Mouse (Mus musculus) heart, adult 8-10 months (tissue): Measurements from ENCODE around the gene Foxo3. TPM values are rescaled to one million over a fixed set of nuclear protein-coding genes. Genes with fewer than 3 reads are reported as not detected.
A peak's percentile ranks its signal among the peaks of the same experiment; 100 is the strongest.

Experiments
- DNase-seq: peaks from one replicate; pipeline ENCODE4 v3.0.0; 2022; ENCODE audit warnings: low spot score
- total RNA-seq, 4 experiments: library from RNA; stranded (reverse); gene quantifications; 2 replicates each; pipeline ENCODE4 v1.2.4; 2022

The Foxo3 gene
- total RNA-seq, result 10 to 100 TPM; 67.9 to 93.5 (median 80.4) TPM

- peak; percentile 90 for DNase-seq
Measured at GRCm38 (mm10) chr10:42276507-42277345, at the start of gene Foxo3. TSS of gene Foxo3 (minus strand) at chr10:42276755.

DNA sequence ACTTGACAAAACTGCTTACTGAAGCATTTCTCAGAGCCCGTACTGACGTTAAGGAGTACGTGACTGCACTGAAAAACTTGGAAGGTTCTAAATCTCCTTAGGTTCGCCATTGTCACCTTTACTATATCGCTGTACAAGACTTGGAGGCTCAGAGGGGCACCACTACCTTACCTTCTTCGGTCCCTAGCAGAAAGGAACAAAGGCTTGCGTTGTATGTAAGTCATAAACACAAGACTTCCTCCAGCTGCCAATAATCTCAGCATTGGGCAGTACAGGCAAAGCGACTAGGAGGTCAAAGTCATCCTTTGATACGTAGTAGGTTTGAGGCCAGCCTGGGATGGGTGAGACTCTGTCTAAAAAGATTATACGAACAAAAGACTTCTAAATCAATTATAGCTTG, 48.8 kb upstream of the Foxo3 start:
- no peak for DNase-seq

GRCm38 (mm10) chr10:42323978-42324377, 47.4 kb upstream of the Foxo3 start:
- no peak for DNase-seq

- DNase-seq, result no peak
Measured at GRCm38 (mm10) chr10:42313222-42313786, 36.7 kb upstream of the Foxo3 start.

DNA sequence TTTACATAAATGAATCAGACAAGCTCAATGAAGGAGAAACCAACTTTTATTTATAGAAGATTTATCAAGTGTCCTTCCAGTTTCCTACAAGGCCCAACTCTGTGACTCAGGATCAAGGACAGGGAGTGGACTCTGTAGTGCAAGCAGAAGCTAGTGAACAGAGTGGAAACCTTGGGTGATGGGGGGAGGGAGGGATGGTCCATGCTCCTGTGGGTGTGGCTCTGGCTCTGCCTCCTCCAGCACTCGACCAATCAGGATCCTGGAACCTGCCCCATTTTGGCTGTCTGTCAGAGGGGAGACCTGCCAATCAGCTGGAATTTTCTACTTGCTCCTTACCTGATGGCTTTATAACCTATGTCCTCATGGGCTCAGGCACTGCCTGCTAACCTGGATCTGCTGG, 36.0 kb upstream of the Foxo3 start:
- DNase-seq, result no peak

DNA sequence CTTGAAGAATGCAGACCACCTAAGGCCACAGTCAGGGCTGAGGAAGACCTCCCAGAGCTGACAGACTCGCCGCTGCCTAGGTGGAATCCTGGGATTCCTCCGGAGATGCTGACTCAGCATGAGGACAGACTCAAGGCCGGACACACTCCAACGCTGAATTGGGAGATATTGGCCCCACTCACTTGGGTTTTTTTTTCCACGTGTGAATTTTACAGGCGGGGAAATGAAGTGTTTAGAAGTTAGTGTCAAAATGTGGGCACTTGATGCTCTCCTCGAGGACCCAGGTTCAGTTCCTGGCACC, 32.1 kb upstream of the Foxo3 start:
- DNase-seq, result no peak

GRCm38 (mm10) chr10:42307980-42308686, 31.6 kb upstream of the Foxo3 start:
- DNase-seq, result peak; percentile 74

- no peak for DNase-seq
Measured at GRCm38 (mm10) chr10:42306422-42306821, 29.9 kb upstream of the Foxo3 start.

- no peak for DNase-seq
Measured at GRCm38 (mm10) chr10:42300805-42301204, 24.2 kb upstream of the Foxo3 start.

DNA sequence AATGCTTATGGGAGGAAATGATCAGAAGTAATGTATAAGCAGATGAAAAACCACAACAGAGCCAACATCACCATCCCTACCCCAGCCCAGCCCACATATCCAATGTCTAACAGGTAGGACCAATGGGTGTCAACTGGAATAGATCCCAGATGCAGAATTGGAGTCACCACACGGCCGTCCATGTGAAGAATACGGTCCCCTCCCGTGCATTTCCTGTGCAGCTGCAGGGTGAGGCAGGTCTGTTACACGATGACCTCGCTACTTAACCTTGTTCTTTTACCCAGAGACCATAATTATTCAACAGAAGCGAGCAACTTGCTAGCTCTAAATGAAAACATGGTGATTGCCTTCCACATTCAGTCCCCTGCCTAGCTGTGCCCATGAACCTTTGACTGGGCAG, 23.4 kb upstream of the Foxo3 start:
- no peak for DNase-seq

DNA sequence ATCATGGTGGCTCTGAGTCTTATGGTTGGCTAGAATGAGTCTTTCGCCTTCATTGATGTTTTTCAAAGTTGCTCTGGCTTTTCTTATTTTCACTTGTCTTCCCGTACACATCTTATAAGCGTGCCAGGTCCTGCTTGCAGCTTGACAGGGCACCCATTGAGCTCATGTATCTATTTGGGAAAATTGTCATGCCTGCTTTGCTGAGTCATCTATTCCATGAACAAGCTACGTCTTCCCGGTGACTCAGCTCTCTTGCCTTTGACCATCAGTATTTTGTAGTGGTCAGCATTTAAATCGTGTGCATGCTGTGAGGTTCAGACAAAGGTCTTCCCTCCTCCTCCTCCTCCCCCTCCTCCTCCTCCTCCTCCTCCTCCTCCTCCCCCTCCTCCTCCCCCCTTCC, 22.9 kb upstream of the Foxo3 start:
- DNase-seq, result no peak

DNA sequence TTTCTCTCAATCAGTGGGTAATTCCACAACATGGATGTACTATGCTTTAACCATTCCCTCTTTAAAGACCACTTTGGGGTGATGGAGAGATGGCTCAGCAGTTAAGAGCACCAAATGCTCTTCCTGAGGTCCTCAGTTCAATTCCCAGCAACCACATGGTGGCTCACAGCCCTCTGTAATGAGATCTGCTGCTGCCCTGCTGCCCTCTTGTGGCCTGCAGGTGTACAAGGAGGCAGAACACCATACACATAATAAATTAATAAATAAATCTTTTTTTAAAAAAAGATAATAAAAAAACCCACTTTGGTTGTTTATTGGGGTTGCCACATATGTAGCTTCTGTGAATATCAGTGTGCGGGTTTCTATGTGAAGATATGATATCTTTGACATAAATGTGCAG, 21.4 kb upstream of the Foxo3 start:
- no peak for DNase-seq

GRCm38 (mm10) chr10:42297109-42297508, 20.6 kb upstream of the Foxo3 start:
- DNase-seq, result no peak

DNA sequence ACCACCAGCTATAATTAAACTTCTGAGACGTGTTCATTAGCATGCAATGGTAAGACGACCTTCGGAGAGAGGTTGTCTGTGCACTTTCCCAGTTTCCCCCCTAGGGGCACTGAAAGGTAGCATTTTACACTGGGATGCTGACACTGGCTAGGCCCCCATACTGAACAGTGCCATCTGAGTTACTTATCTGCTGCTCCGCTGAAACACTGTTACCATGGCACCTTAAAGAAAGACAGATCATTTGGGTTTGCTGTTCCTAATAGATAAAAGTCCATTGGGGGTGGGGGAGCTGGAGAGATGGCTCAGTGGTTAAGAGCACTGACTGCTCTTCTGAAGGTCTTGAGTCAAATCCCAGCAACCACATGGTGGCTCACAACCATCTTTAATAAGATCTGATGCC, 20.0 kb upstream of the Foxo3 start:
- DNase-seq, result no peak

DNA sequence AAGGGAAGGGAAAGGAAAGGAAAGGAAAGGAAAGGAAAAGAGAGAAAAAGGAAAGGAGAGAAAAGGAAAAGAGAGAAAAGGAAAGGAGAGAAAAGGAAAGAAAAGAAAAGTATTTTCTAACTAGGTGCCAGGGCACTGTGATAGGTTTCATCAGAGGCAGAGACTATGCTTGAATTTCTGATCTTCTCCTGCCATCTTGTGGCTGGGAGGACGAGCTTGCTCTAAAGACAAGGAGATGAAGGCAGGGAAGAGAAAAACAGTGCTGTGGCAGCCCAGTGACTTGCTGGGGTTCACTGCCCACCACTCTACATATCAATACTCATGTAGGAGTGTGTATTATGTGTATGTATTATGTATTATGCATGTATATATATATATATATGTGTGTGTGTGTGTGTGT, 18.5 kb upstream of the Foxo3 start:
- no peak for DNase-seq

- no peak for DNase-seq
Measured at GRCm38 (mm10) chr10:42294392-42294791, 17.8 kb upstream of the Foxo3 start.

DNA sequence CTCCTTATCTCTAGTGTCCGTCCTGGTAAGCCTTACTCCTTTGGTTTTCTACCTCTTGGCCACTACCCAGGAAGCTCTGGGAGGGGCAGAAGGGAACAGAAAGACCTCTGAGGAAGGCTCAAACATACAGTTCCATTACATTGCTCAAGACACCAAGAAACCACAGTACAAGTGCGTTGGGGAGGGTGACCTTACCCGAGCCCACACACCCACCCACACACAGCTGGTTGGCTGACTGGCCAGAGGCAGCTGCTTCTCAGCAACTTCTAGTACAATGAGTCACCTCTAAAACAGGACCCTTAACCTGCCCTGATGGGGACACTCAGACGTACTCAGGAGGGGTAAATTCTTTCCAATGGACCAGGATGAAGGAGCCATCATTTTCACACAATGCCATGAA, 17.3 kb upstream of the Foxo3 start:
- no peak for DNase-seq

- DNase-seq, result no peak
Measured at GRCm38 (mm10) chr10:42291360-42291759, 14.8 kb upstream of the Foxo3 start.

GRCm38 (mm10) chr10:42287666-42288065, 11.1 kb upstream of the Foxo3 start:
- no peak for DNase-seq

- DNase-seq, result no peak
Measured at GRCm38 (mm10) chr10:42278307-42278850, 1.8 kb upstream of the Foxo3 start.

- peak; percentile 98 for DNase-seq
Measured at GRCm38 (mm10) chr10:42277476-42278306, 1.1 kb upstream of the Foxo3 start.
